Mouse (Mus musculus) lung, postnatal 0 days (tissue): ENCODE measurements around the gene Nap1l3. TPM values are rescaled to one million over a fixed set of nuclear protein-coding genes. Genes with fewer than 3 reads are reported as not detected.

Source experiments
- ATAC-seq: fragments of 200-750 bp; cut with Nextera tagmentation; 2 replicates; pipeline ENCODE4 v1.8.0; 2017; ENCODE audit warnings: moderate library complexity
- DNase-seq: peaks from one replicate; pipeline ENCODE4 v3.0.0-alpha.2; 2016; ENCODE audit warnings: low spot score
- H3K27ac ChIP-seq: fragments of 300-500 bp; sonication (generic); 2 replicates; pipeline ENCODE4 v1.5.1; 2014; ENCODE audit warnings: antibody characterized with exemption, mild to moderate bottlenecking, low read length, mixed read lengths
- H3K27me3 ChIP-seq: fragments of 300-500 bp; sonication (generic); replicated peaks from 2 replicates; pipeline ENCODE4 v1.6.1; 2014; ENCODE audit warnings: low read length, mixed read lengths; ENCODE audit not compliant: insufficient read depth
- H3K36me3 ChIP-seq: fragments of 300-500 bp; sonication (generic); 2 replicates; pipeline ENCODE4 v1.6.1; 2014; ENCODE audit warnings: low read length, mixed read lengths; ENCODE audit not compliant: insufficient read depth
- H3K4me1 ChIP-seq: fragments of 300-500 bp; sonication (generic); 2 replicates; pipeline ENCODE4 v1.6.1; 2014; ENCODE audit warnings: antibody characterized with exemption, low read depth, low read length, mixed read lengths; ENCODE audit not compliant: insufficient read depth
- H3K4me2 ChIP-seq: fragments of 300-500 bp; sonication (generic); replicated peaks from 2 replicates; pipeline ENCODE4 v1.6.1; 2014; ENCODE audit warnings: low read depth, mild to moderate bottlenecking, low read length, moderate library complexity, mixed read lengths
- H3K4me3 ChIP-seq: fragments of 300-500 bp; sonication (generic); 2 replicates; pipeline ENCODE4 v1.5.1; 2014; ENCODE audit warnings: low read depth, low read length
- H3K9ac ChIP-seq: fragments of 300-500 bp; sonication (generic); replicated peaks from 2 replicates; pipeline ENCODE4 v1.6.1; 2014; ENCODE audit warnings: low read depth, mild to moderate bottlenecking
- H3K9me3 ChIP-seq: fragments of 300-500 bp; sonication (generic); 2 replicates; pipeline ENCODE4 v1.6.1; 2016; ENCODE audit warnings: low read length, mixed read lengths
- CTCF ChIP-seq: IDR thresholded peaks from 2 replicates; pipeline ENCODE4 v1.5.1; 2016; ENCODE audit warnings: antibody characterized with exemption, mild to moderate bottlenecking
- EP300 ChIP-seq: IDR thresholded peaks from 2 replicates; pipeline ENCODE4 v1.6.1; 2016; ENCODE audit warnings: antibody characterized with exemption, mild to moderate bottlenecking, control low read depth
- WGBS: fragments of 180-500 bp; shearing (Covaris S2); extraction: QIAGEN DNeasy Blood & Tissue Kit; methylation state at CpG from one replicate; pipeline ENCODE4 v1.1.7; 2014; 5-methylcytosine and 5-hydroxymethylcytosine counted together
- polyA plus RNA-seq: library from polyadenylated mRNA; unstranded; fragments of >200 nt; fragmentation: Nextera tagmentation; extraction: Ambion mirVana; gene quantifications from 2 replicates; pipeline ENCODE4 v1.2.1, GENCODE M21; 2015

The Nap1l3 gene
- polyA plus RNA-seq = 1.1 and 1.2 TPM in 2 replicates

DNA sequence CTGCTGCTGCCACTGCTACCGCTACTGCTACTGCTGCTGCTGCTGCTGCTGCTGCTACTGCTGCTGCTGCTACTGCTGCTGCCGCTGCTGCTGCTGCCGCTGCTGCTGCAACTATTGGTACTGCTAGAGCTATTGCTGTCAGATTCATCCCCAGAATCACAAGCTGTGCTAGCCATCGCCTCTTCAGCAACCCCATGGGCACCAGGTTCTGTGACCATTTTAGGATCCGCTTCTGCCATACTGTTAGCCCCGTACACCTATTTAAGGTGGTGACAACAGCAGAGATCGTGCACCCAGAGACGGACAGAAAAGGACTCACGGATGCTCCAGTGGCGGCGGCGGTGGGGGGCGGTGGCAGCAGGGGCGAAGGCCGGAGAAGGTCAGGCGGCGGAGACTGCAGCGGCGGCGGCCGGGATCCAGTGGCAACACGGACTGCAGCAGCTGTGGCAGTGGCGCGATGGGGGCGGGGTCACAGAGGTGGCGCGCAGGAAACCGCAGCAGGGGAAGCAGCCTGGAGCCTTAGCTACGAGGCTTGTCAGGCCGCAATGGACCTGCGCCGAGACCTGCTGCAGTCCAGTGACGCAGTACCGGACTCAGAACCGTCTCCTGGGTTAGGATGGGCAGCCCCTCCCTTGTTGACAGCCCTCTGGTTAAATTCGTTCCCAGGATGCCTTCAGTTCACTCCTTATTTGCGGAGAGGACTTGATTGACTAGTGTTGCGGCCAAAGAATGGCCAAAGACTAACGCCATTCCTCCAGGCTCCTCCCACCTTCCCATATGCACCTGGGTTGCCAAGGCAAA, at the start of gene Nap1l3:
TSS of gene Nap1l3 (minus strand) at position 621 of the 801 bp plus-strand sequence.
- H3K4me1 ChIP-seq = no peaks in the 10 kb centered on the region
- H3K9me3 ChIP-seq = no peaks in the 10 kb centered on the region
- ATAC-seq = peak; percentile 93
- no peak within 1 kb of the TSS for H3K27ac ChIP-seq
- H3K9ac ChIP-seq = no peak within 1 kb of the TSS
- DNase-seq = peak; percentile 74
- 5% methylated on average over 29 of the region's 39 CpGs for WGBS
- peak within 1 kb of the TSS; percentile 55 for H3K4me2 ChIP-seq
- H3K4me3 ChIP-seq = peak within 1 kb of the TSS; percentile 42
- TF ChIP-seq CTCF (no peak), EP300 (no peak)
- H3K27me3 ChIP-seq = no peaks in the 10 kb centered on the region
- no peaks in the 10 kb centered on the region for H3K36me3 ChIP-seq

DNA sequence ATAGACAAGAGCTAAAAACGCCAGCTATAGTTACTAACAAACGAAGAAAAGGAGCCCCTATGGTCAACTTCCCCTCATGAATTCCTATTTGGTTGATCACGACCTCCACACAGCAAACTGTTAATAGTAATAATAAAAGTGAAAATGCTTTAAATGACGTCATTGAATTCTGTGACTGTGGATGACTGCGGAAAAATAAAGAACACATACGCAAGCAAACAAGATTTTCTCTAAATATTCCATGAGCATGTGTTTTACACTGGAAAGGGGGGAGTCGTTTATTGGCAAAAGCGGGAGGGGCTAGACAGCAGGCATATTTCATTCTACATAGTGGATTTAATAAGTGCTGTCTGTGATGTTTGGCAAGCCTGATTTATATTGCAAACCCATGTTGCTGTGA, 451 bp upstream of the Nap1l3 start:
- H3K9ac ChIP-seq = no peak overlapping the region
- DNase-seq = peak; percentile 14
- no peaks in the 10 kb centered on the region for H3K27me3 ChIP-seq
- H3K27ac ChIP-seq = no peak overlapping the region
- peak overlapping the region; percentile 42 for H3K4me3 ChIP-seq
- H3K4me2 ChIP-seq = peak overlapping the region; percentile 55
- no peaks in the 10 kb centered on the region for H3K4me1 ChIP-seq
- peak; percentile 17 for ATAC-seq
- no peak for TF ChIP-seq CTCF
- no peak for TF ChIP-seq EP300
- H3K36me3 ChIP-seq = no peaks in the 10 kb centered on the region
- H3K9me3 ChIP-seq = no peaks in the 10 kb centered on the region
- WGBS = 20% methylated on average over 8 of the region's 8 CpGs
